Mouse (Mus musculus) kidney, adult 2 months (tissue): Measurements from ENCODE around the gene Fbln1.

Experiments
- CTCF ChIP-seq: fragments of 200-500 bp; conservative IDR thresholded peaks from 2 replicates; pipeline ENCODE4 v1.5.1; 2011; ENCODE audit warnings: low read depth, mild to moderate bottlenecking, control low read depth, low read length, moderate library complexity, mixed read lengths; ENCODE audit not compliant: insufficient read depth, insufficient read length
- POLR2A ChIP-seq: fragments of 200-500 bp; IDR thresholded peaks from one replicate; pipeline ENCODE4 v1.6.1; 2011; ENCODE audit warnings: low read depth, low read length, control low read depth

DNA sequence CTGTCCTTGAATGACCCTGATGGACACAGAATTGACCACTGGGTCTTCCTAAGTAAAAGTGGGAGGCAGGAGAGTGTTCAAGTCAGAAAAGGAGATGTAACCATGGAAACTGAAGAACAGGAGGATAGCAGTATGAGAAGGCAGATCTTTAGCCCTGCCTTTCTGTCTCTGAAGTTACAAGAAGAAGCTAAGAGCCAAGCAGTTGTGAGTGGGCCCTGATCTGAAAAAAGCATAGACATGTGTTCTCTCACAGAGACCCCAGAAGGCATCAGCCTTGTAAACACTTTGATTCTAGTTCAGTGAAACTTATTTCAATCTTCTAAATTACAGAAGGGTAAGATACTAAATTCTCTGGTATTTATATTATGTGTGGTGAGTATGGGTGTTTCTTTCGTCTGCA is 118.7 kb downstream of the Fbln1 start:
- TF ChIP-seq CTCF (no peak), POLR2A (no peak)
